Mouse (Mus musculus): ENCODE results near the gene Sertad1.
"Not testable (repeated sequence)": the region's sequence is repeated elsewhere in the genome, so short reads cannot be mapped to it uniquely, and the experiment has no call there.

Gene Sertad1

DNA sequence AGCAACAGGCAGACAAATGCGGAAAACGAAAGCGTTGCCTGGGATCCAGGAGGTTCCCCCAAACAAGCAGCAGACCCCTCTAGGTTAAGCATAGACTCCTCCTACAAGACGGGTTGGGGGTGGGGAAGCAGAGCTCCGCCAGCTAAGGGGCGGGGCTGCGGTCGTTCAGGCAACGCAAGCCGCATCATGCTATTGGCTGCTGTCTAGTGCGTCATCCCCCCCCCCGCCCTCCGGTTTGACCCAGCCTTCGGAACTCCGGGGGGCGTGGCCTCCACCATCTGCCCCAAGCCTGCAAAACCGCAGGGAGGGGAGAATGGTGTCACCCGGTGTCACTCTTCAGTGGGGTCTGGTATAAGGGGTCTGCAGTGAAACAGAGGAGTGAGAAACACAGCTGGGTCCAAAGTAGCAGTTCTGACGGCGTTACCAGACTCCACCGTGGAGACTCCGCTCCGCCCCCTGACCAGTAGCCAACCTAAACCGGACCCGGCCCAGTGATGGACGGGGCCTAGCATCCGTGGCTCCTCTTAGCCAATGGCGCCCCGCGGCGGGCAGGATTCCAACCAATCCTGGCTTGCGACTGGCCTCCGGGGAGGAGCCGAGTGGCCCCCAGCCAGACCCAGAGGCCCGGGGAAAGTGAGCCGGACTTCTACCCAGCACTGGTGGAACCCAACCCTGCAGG, 13.4 kb upstream of the Sertad1 start, which contains the start of gene Sertad3:
TSS of gene Sertad3 (plus strand) at position 613 of the 679 bp plus-strand sequence.
- peak; percentile 95 to 96 for DNase-seq (ENCODE audit: low spot score in 2 of 2)

DNA sequence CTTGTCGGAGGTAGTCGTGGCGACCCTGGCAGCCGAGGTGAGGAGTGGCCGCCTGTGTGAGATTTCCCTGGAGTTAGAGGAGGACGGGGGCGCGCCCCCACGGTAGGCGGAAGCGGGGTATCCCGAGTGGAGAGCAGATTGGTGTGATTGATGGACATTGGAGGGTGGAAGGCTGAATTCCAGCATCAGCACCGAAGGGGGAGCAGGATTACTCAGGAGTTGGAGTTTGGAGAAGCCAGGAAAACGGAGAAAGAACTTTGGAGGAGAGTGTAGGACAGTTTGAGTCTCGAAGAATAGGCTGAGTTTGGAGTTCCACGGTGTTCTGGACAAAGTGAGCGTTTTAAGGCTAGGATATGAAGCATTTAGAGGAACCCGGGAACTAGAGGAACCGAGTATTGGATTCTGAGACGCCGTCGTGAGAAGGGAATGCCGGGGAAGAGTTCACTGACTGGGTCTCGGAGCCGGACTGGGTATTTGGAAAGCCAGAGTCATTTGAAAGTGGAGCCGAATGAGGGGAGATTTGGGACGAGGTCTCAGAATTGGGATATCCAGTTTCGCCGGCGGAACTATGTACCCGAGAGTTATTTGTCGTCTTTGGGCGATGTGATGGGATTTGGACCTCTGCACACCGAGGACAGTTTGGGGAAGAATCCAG, 12.7 kb upstream of the Sertad1 start:
- DNase-seq (ENCODE audit: low spot score in 2 of 2), result no peak

DNA sequence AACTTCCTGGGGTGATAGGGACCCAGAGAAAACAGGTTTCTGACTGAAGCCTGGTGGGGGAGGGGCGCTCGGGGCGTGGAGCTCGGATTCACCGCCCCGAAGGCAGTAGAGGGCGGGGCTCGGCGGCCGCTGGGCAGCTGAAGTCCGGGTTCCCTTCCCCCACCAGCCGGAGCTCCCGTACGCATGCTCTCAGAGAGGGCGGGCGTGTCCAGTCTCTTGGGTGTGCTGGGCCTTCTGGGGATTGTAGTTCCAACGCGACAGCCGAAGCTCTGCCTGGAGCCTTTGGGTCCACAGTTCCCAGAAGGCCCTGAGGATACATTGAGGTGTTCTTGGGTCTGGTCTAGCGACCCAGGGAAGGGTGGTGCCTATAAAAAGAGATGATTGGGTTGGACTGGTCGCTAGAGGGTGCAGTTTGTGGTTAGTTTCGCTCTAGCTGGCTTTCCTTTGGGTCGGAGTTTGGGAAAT, 12.2 kb upstream of the Sertad1 start:
- DNase-seq (ENCODE audit: low spot score in 2 of 2), result peak; percentile 92 to 95

DNA sequence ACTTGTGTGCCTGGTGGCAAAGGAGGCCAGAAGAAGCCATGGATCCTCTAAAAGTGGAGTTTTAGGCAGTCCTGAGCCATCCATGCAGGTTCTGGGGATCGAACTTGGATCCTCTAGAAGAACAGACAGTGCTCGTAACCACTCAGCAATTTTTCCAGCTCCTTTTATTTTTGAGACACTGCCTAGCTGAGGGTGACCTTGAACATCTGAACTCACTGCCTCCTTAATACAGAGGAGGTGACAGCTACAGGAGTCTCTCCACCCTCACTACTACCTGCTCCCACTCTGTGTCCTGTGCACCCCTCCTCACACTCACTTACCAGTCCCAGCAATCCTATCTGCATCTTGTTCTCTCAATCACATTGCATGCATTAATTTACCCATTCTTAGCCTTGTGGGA, 11.1 kb upstream of the Sertad1 start:
- DNase-seq (ENCODE audit: low spot score in 2 of 2), result no peak

DNA sequence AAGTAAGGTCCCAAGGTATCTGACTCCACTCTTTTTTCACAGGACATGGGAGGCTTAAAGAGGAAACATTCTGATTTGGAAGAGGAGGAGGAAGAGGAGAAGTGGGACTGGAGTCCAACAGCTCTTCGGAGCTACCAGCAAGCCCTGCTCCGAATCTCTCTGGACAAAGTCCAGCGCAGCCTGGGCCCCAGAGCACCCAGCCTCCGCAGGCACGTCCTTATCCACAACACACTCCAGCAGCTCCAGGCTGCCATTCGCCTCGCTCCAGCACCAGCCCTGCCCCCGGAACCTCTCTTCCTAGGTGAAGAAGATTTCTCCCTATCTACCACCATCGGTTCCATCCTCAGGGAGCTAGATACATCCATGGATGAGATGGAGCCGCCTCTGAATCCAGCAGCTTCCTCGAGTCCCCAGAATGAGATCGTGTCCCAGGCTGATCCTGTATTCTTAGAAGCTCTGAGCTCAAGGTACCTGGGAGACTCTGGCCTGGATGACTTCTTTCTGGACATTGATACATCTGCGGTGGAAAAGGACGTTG, 10.5 kb upstream of the Sertad1 start:
- no peak for DNase-seq (ENCODE audit: low spot score in 2 of 2)

DNA sequence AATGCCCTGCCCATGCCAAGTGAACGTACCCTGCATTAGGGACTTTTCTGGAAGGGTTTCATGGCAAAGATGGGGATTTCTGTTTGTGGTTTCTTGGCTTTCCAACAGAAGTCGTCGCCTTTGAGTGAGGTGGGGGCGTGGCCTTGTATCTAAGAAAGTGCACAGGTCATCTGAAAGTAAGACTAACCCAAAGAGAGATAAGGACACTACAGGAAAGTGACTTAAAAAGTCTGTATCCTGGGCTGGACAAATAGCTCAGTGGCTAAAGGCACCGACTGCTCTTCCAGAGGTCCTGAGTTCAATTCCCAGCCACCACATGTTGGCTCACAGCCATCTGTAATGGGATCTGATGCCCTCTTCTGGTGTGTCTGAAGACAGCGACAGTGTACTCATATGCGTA, 8.1 kb upstream of the Sertad1 start:
- DNase-seq (ENCODE audit: low spot score in 2 of 2), result no peak

DNA sequence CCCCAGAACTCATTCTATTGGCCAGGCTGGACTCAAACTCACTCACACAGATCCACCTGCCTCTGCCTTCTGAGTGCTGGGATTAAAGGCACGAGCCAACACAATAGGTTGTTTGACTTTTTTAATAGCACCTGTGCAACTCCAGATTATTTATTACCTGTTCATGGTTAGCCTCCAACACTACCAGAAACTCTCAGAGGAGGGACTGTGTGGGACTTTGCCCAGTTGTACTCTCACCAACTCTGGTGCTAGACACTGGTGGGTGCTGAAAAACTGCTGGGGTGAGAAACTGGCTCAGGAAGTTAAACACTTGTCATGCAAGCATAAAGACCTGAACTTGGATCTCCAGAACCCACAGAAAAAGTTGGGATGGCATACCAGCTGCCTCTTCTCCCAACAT, 7.0 kb upstream of the Sertad1 start:
- DNase-seq (ENCODE audit: low spot score in 2 of 2), result no peak

DNA sequence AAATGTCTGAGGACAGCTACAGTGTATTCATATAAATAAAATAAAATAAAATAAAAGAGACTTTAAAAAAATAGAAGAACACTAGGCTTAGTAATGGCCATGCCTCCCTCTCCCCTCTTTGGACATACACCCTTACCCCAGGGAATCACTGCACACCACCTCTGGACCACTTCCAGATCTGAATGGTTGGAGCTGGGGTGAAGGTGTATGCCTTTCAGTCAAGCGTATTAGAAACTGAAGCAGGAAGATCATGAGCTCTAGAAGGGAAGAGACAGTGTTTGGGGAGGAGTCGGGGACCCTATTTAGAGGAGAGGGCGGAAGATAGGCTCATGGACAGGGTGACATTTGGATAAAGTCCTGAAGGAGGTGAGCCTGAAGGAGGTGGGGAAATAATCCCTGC, 6.2 kb upstream of the Sertad1 start:
- no peak for DNase-seq (ENCODE audit: low spot score in 2 of 2)

DNA sequence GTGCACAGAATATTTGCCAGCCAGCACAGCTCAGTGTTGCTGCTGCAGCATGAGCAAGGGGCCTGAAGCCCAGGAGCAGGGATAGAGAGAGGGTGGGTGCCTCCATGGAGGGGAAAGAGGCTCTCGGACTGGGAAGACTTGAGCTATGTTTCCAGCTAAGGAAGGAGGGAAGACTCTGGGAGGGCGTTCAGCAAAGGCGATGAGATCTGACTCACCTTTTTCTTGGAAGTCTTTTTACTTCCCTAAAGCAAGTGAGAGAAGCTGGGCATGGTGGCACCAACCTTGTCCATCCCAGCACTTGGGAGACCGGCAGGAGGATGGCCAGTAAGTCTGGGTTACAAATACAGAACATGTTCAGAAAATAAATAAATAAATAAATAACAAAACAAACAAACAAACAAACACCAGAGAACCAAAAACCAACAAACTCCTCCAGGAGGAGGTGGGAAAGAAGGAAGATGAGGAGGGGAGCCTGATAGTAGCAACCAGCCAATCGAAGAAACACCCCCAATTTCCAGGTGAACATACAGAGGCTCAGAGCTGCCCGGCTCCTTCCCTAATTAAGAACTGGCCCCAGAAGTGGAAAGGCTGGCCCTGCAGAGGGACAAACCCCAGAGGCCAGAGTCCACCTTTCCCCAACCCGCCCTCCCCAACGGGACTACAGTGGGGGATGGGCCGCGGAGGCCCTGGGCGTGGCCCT, 5.6 kb upstream of the Sertad1 start:
- no peak for DNase-seq (ENCODE audit: low spot score in 2 of 2)

DNA sequence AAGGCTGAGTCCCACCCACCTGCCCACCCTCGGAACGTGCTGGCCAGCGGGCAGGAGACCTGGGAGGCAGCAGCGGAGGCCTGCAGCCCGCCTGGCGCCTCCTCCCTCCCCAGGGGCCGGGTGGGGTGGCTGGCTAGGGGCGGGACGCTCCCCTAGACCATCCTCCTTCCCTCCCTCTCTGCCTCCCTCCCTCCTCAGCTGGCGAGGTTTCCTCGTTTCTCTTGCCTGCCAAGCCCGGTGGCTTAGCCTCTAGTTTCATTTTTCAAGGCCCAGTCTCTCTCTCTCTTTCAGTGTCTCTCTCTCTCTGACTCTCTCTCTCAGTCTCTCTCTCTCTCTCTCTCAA, 5.1 kb upstream of the Sertad1 start:
- DNase-seq (ENCODE audit: low spot score in 2 of 2), result peak; percentile 39 to 43

DNA sequence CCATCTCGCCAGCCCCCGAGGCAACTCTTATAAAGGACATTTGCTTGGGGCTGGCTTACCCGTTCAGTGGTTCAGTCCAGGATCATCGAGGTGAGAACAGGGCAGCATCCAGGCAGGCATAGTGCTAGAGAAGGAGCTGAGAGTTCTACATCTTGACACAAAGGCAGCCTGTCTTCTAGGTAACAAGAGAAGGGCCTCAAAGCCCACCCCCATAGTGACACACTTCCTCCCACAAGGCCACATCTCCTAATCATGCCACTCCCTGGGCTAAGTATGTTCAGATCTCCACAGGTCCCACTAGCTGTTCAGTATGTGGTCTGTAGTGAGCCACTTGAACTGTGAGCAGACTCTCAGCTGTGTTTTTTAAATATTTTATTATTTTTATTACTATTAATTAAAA, 2.9 kb upstream of the Sertad1 start:
- no peak for DNase-seq (ENCODE audit: low spot score in 2 of 2)

DNA sequence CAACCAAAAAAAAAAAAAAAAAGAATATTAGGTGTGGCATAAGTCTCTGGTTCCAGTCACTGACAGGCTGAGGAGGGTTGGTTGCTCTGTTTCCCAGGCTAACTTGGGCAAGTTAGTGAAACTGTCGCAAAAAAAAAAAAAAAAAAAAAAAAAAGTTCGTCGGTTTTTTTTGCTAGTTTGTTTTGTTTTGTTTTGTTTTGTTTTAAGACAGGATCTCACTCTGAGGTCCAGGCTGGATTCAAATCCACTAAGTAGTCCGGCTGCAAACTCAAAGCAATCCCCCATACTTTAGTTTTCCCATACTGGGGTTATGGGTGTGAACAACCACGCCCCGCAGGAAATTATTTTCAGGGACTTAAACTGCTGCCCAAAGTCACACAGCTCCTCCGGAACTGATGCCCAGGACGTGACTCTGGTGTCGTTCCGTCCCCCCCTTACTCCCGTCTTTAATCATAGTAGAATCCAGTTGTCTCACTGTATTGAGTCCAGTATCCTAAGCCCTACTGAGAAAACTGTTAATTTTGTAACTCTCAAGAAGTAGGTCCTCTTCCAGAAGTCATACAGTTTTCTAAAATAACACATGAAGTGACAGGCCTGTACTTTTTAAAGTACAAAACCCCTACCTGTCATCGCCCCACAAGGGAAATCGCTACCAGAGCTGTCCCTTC, 474 bp upstream of the Sertad1 start:
- DNase-seq (ENCODE audit: low spot score in 2 of 2), result no peak

DNA sequence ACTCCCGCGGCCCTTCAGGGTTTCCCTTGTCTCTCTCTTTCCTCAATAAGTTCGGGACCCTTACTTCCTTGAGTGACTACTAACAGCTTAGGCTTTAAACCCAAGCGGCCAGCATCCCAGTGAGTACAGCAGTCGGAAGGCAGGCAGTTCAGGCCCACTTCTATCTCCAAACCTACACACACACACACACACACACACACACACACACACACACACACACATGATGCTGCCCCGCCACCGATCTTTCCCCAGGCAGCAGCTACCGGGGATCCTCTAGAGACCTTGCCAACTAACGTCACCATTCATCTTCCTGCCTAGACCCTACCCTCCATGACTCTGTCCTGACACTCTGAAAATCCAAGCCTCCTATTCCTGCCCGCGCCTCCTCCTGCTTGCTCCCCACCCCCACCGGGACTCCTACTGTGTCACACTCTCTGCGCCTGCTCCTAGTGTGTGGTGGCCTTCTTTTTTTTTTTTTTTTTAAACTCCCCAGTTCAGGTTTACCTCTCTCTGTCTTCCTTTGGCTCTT, 1.1 kb downstream of the Sertad1 start:
- DNase-seq (ENCODE audit: low spot score in 2 of 2), result peak in 1 of 2 experiments; percentile 47

DNA sequence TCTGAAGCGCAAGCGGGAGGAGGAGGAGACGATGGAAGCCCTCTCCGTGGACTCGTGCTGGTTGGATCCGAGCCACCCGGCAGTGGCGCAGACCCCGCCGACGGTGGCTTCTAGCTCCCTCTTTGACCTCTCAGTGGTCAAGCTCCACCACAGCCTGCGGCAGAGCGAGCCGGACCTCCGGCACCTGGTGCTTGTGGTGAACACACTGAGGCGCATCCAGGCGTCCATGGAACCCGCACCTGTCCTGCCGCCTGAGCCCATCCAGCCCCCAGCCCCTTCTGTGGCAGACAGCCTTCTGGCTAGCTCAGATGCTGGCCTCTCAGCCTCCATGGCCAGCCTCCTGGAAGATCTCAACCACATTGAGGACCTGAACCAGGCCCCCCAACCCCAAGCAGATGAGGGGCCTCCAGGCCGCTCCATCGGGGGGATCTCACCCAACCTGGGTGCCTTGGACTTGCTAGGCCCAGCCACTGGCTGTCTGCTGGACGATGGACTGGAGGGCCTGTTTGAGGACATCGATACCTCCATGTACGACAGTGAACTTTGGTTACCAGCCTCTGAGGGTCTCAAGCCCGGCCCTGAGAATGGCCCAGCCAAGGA, 2.7 kb downstream of the Sertad1 start:
- no peak for DNase-seq (ENCODE audit: low spot score in 2 of 2)

DNA sequence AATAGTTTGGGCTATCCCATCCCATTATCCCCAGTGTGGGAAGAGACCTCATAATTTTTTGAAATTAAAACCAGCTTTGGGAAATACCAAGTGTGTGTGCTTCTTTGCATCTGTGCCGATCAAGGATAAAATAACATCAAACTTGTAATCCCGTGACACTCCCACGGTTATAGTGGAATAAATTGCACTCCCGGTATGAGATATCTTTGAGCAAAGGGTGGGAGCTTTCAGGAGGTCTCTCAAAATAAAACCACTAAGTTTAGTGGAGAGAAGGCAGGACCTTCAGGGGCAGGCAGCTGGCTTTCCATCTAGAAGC, 3.5 kb downstream of the Sertad1 start:
- DNase-seq (ENCODE audit: low spot score in 2 of 2), result no peak

DNA sequence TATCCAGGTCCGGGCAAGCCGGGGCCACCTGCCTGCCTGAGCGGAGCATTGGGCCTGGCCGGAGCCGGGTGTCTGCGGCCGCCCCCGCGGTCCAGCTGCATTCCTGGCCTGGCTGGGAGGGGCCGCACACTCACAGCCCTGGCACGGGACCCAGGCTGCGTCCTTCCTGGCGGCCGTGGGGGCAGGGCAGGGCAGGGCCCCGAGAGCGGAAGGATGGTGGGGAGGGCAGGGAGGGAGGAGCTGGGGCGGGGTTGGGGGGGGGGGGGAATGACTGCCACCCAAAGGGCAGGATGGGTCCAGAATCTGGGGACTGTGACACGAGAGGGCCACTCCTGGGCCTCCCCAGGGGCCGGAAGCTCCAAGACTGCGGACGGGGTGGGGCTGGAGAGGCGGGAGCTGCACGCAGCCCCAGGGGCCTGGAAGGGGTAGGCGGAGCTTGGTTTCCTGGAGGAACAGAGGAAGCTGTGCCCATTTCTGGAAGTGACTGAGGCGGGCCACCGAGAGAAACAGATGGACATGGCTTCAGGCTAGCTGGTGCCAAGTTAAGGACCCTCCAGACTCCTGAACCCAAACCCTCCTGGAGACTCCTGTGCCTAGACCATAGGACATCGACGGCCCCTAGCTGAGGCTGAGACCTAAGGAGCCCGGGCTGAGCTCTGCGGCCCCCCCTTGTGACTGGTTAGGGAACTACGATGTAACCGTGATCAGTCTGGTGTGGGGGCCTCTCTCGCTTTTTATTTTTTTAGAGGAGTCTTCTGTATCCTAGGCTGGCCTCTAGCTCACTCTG, 4.0 kb downstream of the Sertad1 start:
- peak; percentile 67 to 76 for DNase-seq (ENCODE audit: low spot score in 2 of 2)

DNA sequence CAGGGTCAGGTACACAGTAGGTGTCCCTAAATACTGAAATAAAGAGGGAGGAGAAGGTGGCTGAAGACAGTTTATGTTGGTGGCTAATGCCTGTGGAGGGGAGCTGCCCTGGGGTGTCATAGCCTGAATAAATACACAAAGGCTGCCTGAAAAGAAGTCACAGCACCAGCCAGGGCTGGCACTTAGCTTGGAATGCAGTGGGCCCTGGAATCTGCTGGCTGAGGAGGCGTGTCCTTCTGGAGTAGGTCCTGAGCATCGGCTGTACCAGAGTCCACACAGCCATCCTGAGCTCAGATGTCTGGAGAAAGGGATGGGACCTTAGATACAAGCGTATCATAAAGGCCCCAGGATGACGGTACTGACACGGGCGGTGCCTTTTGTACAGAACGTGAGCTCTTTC, 5.1 kb downstream of the Sertad1 start:
- no peak for DNase-seq (ENCODE audit: low spot score in 2 of 2)

DNA sequence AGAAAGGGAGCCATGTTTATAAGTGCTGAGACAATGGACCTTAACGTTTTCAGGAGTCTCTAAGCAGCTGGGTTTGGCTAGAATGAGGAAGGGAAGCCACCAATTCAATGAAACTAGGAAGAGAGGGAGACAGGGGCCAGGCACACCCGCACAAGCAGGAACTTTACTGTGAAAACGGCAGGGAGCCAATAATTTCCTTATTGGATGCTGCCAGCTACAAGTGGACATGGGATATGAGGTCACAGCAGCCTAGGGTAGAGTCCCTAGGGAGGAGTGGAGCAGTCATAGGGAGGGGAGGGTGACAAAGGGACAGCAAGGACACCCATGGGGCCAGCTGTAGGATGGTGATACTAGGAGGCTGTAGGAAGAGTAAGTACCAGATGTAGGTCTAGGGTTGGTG, 6.3 kb downstream of the Sertad1 start:
- no peak for DNase-seq (ENCODE audit: low spot score in 2 of 2)

DNA sequence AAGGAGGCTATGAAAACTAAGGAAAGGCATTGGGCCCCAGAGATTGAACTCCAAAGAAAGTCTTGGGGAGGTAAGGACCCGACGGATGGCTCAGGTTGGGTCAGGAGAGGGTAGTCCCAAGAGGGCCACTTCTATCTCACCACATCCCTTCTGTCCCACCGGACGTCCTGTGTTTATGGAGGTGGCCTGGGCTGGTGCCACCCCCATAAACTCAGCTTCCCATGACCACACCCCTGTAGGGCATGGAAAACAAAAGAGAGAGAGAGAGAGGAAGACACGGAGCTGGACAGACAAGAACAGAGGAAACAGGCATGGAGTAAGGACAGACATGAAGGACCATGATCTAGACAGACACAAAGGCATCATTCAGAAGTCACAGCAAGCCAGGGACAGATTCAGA, 6.7 kb downstream of the Sertad1 start:
- no peak for DNase-seq (ENCODE audit: low spot score in 2 of 2)

DNA sequence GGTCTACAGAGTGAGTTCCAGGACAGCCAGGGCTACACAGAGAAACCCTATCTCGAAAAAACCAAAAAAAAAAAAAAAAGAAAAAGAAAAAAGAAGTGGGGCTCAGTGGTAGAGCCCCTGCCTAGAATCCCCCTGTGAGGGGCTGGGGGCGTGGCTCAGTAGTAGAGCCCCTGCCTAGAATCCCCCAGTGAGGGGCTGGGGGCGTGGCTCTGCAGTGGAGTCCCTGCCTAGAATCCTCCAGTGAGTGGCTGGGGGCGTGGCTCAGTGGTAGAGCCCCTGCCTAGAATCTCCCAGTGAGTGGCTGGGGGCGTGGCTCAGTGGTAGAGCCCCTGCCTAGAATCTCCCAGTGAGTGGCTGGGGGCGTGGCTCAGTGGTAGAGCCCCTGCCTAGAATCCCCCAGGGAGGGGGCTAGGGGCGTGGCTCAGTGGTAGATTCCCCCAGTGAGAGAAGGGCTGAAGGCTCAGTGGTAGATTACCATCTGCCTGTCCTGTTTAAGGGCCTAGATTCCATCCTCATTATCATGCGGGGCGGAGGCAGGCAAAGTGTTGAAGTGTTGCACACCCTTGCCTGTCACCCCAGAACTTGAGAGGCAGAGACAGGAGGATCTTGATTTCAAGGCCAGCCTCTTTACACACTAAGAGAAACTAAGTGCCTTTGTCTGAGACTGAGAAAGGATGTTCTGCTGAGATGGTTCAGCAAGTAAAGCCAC, 8.1 kb downstream of the Sertad1 start:
- DNase-seq (ENCODE audit: low spot score in 2 of 2), result not testable (repeated sequence)
